8 mouse cellular contexts compared by ENCODE assay signal in the genomic region with DNA sequence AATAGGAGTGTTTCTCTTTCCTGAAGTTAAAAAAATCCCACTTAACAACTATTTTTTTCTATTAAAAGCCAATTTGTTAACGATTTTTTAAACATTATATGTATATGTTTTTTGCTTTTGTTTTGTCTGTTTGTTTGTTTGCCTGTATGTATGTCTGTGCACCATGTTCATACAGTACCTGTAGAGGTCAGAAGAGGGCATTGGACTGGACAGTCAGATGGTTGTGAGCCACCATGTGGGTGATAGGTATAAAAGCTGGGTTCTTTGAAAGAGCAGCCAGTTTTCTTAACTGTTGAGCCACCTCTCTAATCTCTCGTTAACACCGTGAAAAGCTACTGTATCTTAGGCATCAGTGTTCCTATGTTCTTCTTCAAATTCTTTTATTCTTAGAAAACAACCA.
DNase-seq lines count a peak whose midpoint lies in the region; ATAC-seq lines count a peak whose summit lies in the region.
"Had no signal": no experiment of that assay in that cellular context is flagged by ENCODE, and none has a peak within 500 bp of the region (broad histone marks: within the 10 kb centered on the region; RNA-seq: fewer than 3 reads in every experiment).

No protein-coding gene starts in this region.

- no peak overlapping the region for H3K27ac ChIP-seq in neural tube, embryonic 12.5 days
- H3K27ac ChIP-seq in forebrain, embryonic 16.5 days (ENCODE audit: low read length): no peak overlapping the region
- H3K27ac ChIP-seq in intestine, embryonic 16.5 days (ENCODE audit: low read length): no peak overlapping the region
- H3K27ac ChIP-seq: gastrocnemius, adult 2 months had no signal

- peak; percentile 66; the same call in 1 of the 2 replicates for ATAC-seq in neural tube, embryonic 12.5 days (ENCODE audit: low FRiP score, low read depth)
- peak; percentile 53 for ATAC-seq in forebrain, embryonic 16.5 days
- 0 out of 2 replicates have a peak, but pooled peaks have one; percentile 44 for ATAC-seq in intestine, embryonic 16.5 days

- no peak for DNase-seq in neural tube, embryonic 10.5 days (ENCODE audit: extremely low spot score, low spot score)
- DNase-seq in urinary bladder, adult 2 months (ENCODE audit: low spot score): no peak
- no peak for DNase-seq in c-Kit-positive CD71-positive TER-119-positive erythroid progenitor cells, embryonic 14.5 days (ENCODE audit: low spot score)
- no peak for DNase-seq in heart, adult 18-20 months

- no peaks in the 10 kb centered on the region for H3K27me3 ChIP-seq in neural tube, embryonic 12.5 days (replicated peaks)
- no peaks in the 10 kb centered on the region for H3K27me3 ChIP-seq in forebrain, embryonic 16.5 days (replicated peaks; ENCODE audit: control insufficient read depth, insufficient read depth, low read length)
- no peaks in the 10 kb centered on the region for H3K27me3 ChIP-seq in intestine, embryonic 16.5 days (replicated peaks; ENCODE audit: control insufficient read depth, insufficient read depth, low read length)

- no peak overlapping the region for H3K4me3 ChIP-seq in neural tube, embryonic 12.5 days
- no peak overlapping the region for H3K4me3 ChIP-seq in forebrain, embryonic 16.5 days (replicated peaks; ENCODE audit: low read length)
- no peak overlapping the region for H3K4me3 ChIP-seq in intestine, embryonic 16.5 days (ENCODE audit: low read length)
- H3K4me3 ChIP-seq: gastrocnemius, adult 2 months had no signal

- H3K36me3 ChIP-seq in neural tube, embryonic 12.5 days: no peaks in the 10 kb centered on the region
- H3K36me3 ChIP-seq in forebrain, embryonic 16.5 days (ENCODE audit: control insufficient read depth, insufficient read depth): no peaks in the 10 kb centered on the region
- no peaks in the 10 kb centered on the region for H3K36me3 ChIP-seq in intestine, embryonic 16.5 days (ENCODE audit: control insufficient read depth, insufficient read depth, low read length)

- 68% methylated on average over 3 of the region's 3 CpGs for WGBS in neural tube, embryonic 12.5 days
- WGBS in forebrain, embryonic 16.5 days: 47% methylated on average over 3 of the region's 3 CpGs
- 64% methylated on average over 3 of the region's 3 CpGs for WGBS in intestine, embryonic 16.5 days

- H3K9ac ChIP-seq in neural tube, embryonic 12.5 days: no peak overlapping the region
- no peak overlapping the region for H3K9ac ChIP-seq in forebrain, embryonic 16.5 days (replicated peaks; ENCODE audit: low read depth, low read length)
- H3K9ac ChIP-seq in intestine, embryonic 16.5 days (ENCODE audit: low read depth, low read length): no peak overlapping the region

- no peaks in the 10 kb centered on the region for H3K4me1 ChIP-seq in neural tube, embryonic 12.5 days
- H3K4me1 ChIP-seq in forebrain, embryonic 16.5 days (replicated peaks; ENCODE audit: control insufficient read depth, insufficient read depth, low read length): no peaks in the 10 kb centered on the region
- no peaks in the 10 kb centered on the region for H3K4me1 ChIP-seq in intestine, embryonic 16.5 days (ENCODE audit: control insufficient read depth, insufficient read depth, low read length)

- peaks cover 12% of the 10 kb centered on the region for H3K9me3 ChIP-seq in neural tube, embryonic 12.5 days
- H3K9me3 ChIP-seq in forebrain, embryonic 16.5 days (ENCODE audit: control insufficient read depth, low read length): no peaks in the 10 kb centered on the region
- no peaks in the 10 kb centered on the region for H3K9me3 ChIP-seq in intestine, embryonic 16.5 days (ENCODE audit: control insufficient read depth, low read length)

- no peak overlapping the region for H3K4me2 ChIP-seq in neural tube, embryonic 12.5 days (replicated peaks)
- no peak overlapping the region for H3K4me2 ChIP-seq in forebrain, embryonic 16.5 days (ENCODE audit: low read length)
- H3K4me2 ChIP-seq in intestine, embryonic 16.5 days (ENCODE audit: low read depth, low read length): no peak overlapping the region
